Mouse (Mus musculus) cerebellum, adult 2 months (tissue): ENCODE measurements around the gene Ccdc97.

Source experiments
- CTCF ChIP-seq: fragments of 200-500 bp; IDR thresholded peaks from 2 replicates; pipeline ENCODE4 v1.5.1; 2011; ENCODE audit warnings: low read depth, mild to moderate bottlenecking, control low read depth, low read length, moderate library complexity, borderline replicate concordance; ENCODE audit not compliant: insufficient read depth
- POLR2A ChIP-seq: fragments of 200-500 bp; IDR thresholded peaks from 2 replicates; pipeline ENCODE4 v1.6.1; 2011; ENCODE audit warnings: low read length, control low read depth, borderline replicate concordance; ENCODE audit not compliant: insufficient read depth

DNA sequence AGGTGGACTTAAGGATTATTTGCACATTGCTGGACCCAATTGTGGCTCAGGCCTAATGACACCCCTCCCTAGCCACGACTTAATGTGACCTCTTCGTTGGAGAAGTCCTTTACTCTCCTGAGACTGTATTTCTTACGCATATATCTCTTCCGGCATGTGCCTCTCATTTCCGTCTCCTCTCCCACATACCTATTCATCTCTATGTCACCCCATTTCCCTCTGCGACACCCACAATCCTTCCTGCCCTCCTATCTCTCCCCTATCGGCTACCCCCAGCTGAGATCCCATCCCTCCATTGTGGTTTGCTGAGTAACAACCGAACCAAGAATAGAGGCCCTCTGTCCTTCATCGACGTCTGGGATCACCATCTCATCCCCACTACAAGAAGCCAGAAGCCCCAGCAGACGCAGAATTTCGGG lies 29.3 kb downstream of the Ccdc97 start:
- TF ChIP-seq CTCF (no peak), POLR2A (no peak)
